8 mouse cellular contexts compared by ENCODE assay signal in genomic region chr4:150373111-150374109, GRCm38 (mm10).
A peak's percentile ranks its signal among the peaks of the same experiment; 100 is the strongest.
DNase-seq lines count a peak whose midpoint lies in the region; ATAC-seq and TF ChIP-seq lines count a peak whose summit lies in the region.

No protein-coding gene starts in this region.

- peak overlapping the region; percentile 42 for H3K27ac ChIP-seq in heart, adult 2 months
- peak overlapping the region; percentile 23; the same call in 1 of the 2 replicates for H3K27ac ChIP-seq in intestine, postnatal 0 days (ENCODE audit: low read depth, low read length)

- H3K4me2 ChIP-seq in intestine, postnatal 0 days (replicated peaks; ENCODE audit: low read depth): peak overlapping the region; percentile 91

- ATAC-seq in cerebellum, adult (ENCODE audit: insufficient number of reproducible peaks, low FRiP score, low TSS enrichment): peak; percentile 21; the same call in 1 of the 2 replicates
- no peak for ATAC-seq in intestine, postnatal 0 days

- intact Hi-C loops in heart, adult 2 months (cut with DNase I): loop anchor here (2.0 to 10.0 kb wide), 2 partner anchors 33 to 191 kb away; no protein-coding TSS in a partner anchor

- no peak for DNase-seq in cerebellum, adult 11-12 months
- DNase-seq in B cell, adult 2 months: peak; percentile 30 to 32
- DNase-seq in embryo, embryonic 11 days: peak; percentile 68
- DNase-seq in heart, adult 2 months: peak; percentile 36 to 49
- DNase-seq in lung, postnatal 4 days: peak; percentile 62 to 82
- DNase-seq in thymus, postnatal 0 days (ENCODE audit: low spot score): peak; percentile 50

- H3K9ac ChIP-seq in heart, adult 2 months (ENCODE audit: low read depth, low read length): no peak overlapping the region
- H3K9ac ChIP-seq in intestine, postnatal 0 days (ENCODE audit: low read depth, low read length): no peak overlapping the region

- WGBS in heart, adult 2 months: 21% methylated on average over 15 of the region's 15 CpGs
- 7% methylated on average over 15 of the region's 15 CpGs for WGBS in intestine, postnatal 0 days

- TF ChIP-seq POLR2A in heart, adult 2 months (IDR thresholded peaks at IDR 0.05; ENCODE audit: insufficient read depth, low read depth, low read length): no peak

- no peak for TF ChIP-seq EP300 in heart, adult 2 months (IDR thresholded peaks at IDR 0.05; ENCODE audit: insufficient read depth, low read depth, low read length)

- no peaks in the 10 kb centered on the region for H3K9me3 ChIP-seq in intestine, postnatal 0 days (ENCODE audit: control insufficient read depth)

- peak overlapping the region; percentile 18; the same call in 1 of the 2 replicates for H3K4me3 ChIP-seq in heart, adult 2 months
- H3K4me3 ChIP-seq in intestine, postnatal 0 days (ENCODE audit: low read depth, low read length): peak overlapping the region; percentile 57

- no peaks in the 10 kb centered on the region for H3K36me3 ChIP-seq in heart, adult 2 months (ENCODE audit: control insufficient read depth, insufficient read depth, low read length)
- no peaks in the 10 kb centered on the region for H3K36me3 ChIP-seq in intestine, postnatal 0 days (ENCODE audit: control insufficient read depth, insufficient read depth)

- H3K79me2 ChIP-seq in heart, adult 2 months (replicated peaks; ENCODE audit: control insufficient read depth, insufficient read depth, low read length): no peaks in the 10 kb centered on the region; the same call in 1 of the 2 replicates

- no peaks in the 10 kb centered on the region for H3K27me3 ChIP-seq in heart, adult 2 months (ENCODE audit: control insufficient read depth, insufficient read depth, low read length)
- no peaks in the 10 kb centered on the region for H3K27me3 ChIP-seq in intestine, postnatal 0 days (replicated peaks; ENCODE audit: control insufficient read depth, insufficient read depth, low read length)

- TF ChIP-seq CTCF in heart, adult 2 months (IDR thresholded peaks at IDR 0.05): no peak
- TF ChIP-seq CTCF in intestine, postnatal 0 days (IDR thresholded peaks at IDR 0.05; ENCODE audit: low read depth): no peak

- peaks cover 9% of the 10 kb centered on the region for H3K4me1 ChIP-seq in heart, adult 2 months (ENCODE audit: control insufficient read depth, insufficient read depth, low read length)
- peaks cover 17% of the 10 kb centered on the region for H3K4me1 ChIP-seq in intestine, postnatal 0 days (replicated peaks; ENCODE audit: control insufficient read depth, insufficient read depth, low read length)
